Mouse (Mus musculus) bone marrow, adult 2 months (tissue): ENCODE measurements at regions not wholly inside any gene's neighbourhood (a gene's known extent, or its start where the extent isn't known, plus 50 kb on each side); places are given as distances from the start of the nearest gene placed in this dataset.

Source experiments
- CTCF ChIP-seq: fragments of 200-500 bp; IDR thresholded peaks from 2 replicates; pipeline ENCODE4 v1.5.1; 2011; ENCODE audit warnings: low read length, control low read depth; ENCODE audit not compliant: control insufficient read depth, insufficient read depth
- POLR2A ChIP-seq: fragments of 200-500 bp; IDR thresholded peaks from 2 replicates; pipeline ENCODE4 v1.6.1; 2011; ENCODE audit warnings: low read depth, mild to moderate bottlenecking, control low read depth, low read length, borderline replicate concordance; ENCODE audit not compliant: control insufficient read depth

DNA sequence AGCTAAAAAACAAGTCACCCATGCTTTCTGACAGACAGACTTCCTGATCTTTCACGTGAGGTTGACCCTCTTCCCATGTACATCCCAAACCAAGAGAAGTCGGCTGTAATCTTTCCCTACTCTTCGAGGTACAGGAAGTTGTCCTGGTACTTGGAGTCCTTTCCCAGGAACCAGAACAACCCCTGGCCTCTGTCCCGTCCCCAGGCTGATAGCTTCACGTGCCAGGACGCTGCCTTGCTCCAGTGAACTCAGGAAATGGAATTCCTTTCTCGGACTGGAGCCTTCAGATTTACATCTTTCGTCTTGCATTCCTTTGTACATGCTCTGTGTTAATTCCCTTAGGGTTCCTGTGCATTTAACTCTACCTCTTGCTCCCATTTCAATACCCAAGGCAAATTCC is 107.6 kb downstream of the Mtx2 start:
- TF ChIP-seq CTCF (no peak), POLR2A (no peak)
